Mouse (Mus musculus): ENCODE data around the gene Cmip. TPM values are rescaled to one million over a fixed set of nuclear protein-coding genes. Genes with fewer than 3 reads are reported as not detected.
A peak's percentile ranks its signal among the peaks of the same experiment; 100 is the strongest.

The Cmip gene
- polyA plus RNA-seq, 1 experiment from 2014 or later: 193 TPM

- Histone ChIP-seq H3K9ac (replicated peaks) (no peak overlapping the region), H3K27ac (replicated peaks) (no peak overlapping the region), H3K9me3 (replicated peaks) (no peaks in the 10 kb centered on the region), H3K4me1 (no peaks in the 10 kb centered on the region), H3K4me2 (no peak overlapping the region), H3K36me3 (peaks cover 73% of the 10 kb centered on the region), H3K27me3 (replicated peaks) (no peaks in the 10 kb centered on the region), H3K4me3 (replicated peaks) (no peak overlapping the region)
- no peak for ATAC-seq (ENCODE audit: low FRiP score)
- 90% methylated on average over 5 of the region's 5 CpGs for WGBS
Observed at GRCm38 (mm10) chr8:117437616-117438015, 180.8 kb downstream of the Cmip start.

GRCm38 (mm10) chr8:117440317-117440716, 183.5 kb downstream of the Cmip start:
- ATAC-seq (ENCODE audit: low FRiP score): no peak
- Histone ChIP-seq H3K36me3 (peaks cover 57% of the 10 kb centered on the region), H3K27me3 (replicated peaks) (no peaks in the 10 kb centered on the region), H3K4me2 (no peak overlapping the region), H3K27ac (replicated peaks) (no peak overlapping the region), H3K4me1 (peaks cover 8% of the 10 kb centered on the region), H3K9ac (replicated peaks) (no peak overlapping the region), H3K9me3 (replicated peaks) (no peaks in the 10 kb centered on the region), H3K4me3 (replicated peaks) (no peak overlapping the region)
- 89% methylated on average over 14 of the region's 14 CpGs for WGBS

- Histone ChIP-seq H3K4me2 (no peak overlapping the region), H3K36me3 (peaks cover 57% of the 10 kb centered on the region), H3K9ac (replicated peaks) (no peak overlapping the region), H3K27me3 (replicated peaks) (no peaks in the 10 kb centered on the region), H3K4me3 (replicated peaks) (no peak overlapping the region), H3K4me1 (peaks cover 13% of the 10 kb centered on the region), H3K9me3 (replicated peaks) (no peaks in the 10 kb centered on the region), H3K27ac (replicated peaks) (no peak overlapping the region)
- no peak for ATAC-seq (ENCODE audit: low FRiP score)
- WGBS: 90% methylated on average over 6 of the region's 6 CpGs
Observed at GRCm38 (mm10) chr8:117440759-117441158, 183.9 kb downstream of the Cmip start.

- 21% methylated on average over 5 of the region's 5 CpGs for WGBS
- Histone ChIP-seq H3K27me3 (replicated peaks) (no peaks in the 10 kb centered on the region), H3K9ac (replicated peaks) (no peak overlapping the region), H3K4me2 (no peak overlapping the region), H3K27ac (replicated peaks) (peak overlapping the region; percentile 69), H3K4me1 (peaks cover 33% of the 10 kb centered on the region), H3K4me3 (replicated peaks) (no peak overlapping the region), H3K9me3 (replicated peaks) (no peaks in the 10 kb centered on the region), H3K36me3 (peaks cover 51% of the 10 kb centered on the region)
- peak; percentile 69 for ATAC-seq (ENCODE audit: low FRiP score)
Observed at GRCm38 (mm10) chr8:117445507-117445906, 188.6 kb downstream of the Cmip start.

- no peak overlapping the region for H3K9ac ChIP-seq (replicated peaks)
- peaks cover 48% of the 10 kb centered on the region for H3K36me3 ChIP-seq
- no peak overlapping the region for H3K4me3 ChIP-seq (replicated peaks)
- H3K4me1 ChIP-seq: peaks cover 41% of the 10 kb centered on the region
- no peak overlapping the region for H3K4me2 ChIP-seq
- WGBS: 22% methylated on average over 15 of the region's 15 CpGs
- peak overlapping the region; percentile 69 for H3K27ac ChIP-seq (replicated peaks)
- peak; percentile 42 for ATAC-seq (ENCODE audit: low FRiP score)
- no peaks in the 10 kb centered on the region for H3K27me3 ChIP-seq (replicated peaks)
- no peaks in the 10 kb centered on the region for H3K9me3 ChIP-seq (replicated peaks)
Observed at GRCm38 (mm10) chr8:117446344-117446997, 189.6 kb downstream of the Cmip start.

- Histone ChIP-seq H3K9me3 (replicated peaks) (no peaks in the 10 kb centered on the region), H3K4me3 (replicated peaks) (no peak overlapping the region), H3K4me2 (no peak overlapping the region), H3K27me3 (replicated peaks) (no peaks in the 10 kb centered on the region), H3K36me3 (peaks cover 76% of the 10 kb centered on the region), H3K9ac (replicated peaks) (no peak overlapping the region), H3K27ac (replicated peaks) (peak overlapping the region; percentile 54), H3K4me1 (peaks cover 32% of the 10 kb centered on the region)
- peak; percentile 29; the same call in 1 of the 2 replicates for ATAC-seq (ENCODE audit: low FRiP score)
- 44% methylated on average over 9 of the region's 9 CpGs for WGBS
Observed at GRCm38 (mm10) chr8:117451072-117451471, 194.2 kb downstream of the Cmip start.

GRCm38 (mm10) chr8:117453974-117454373, 197.1 kb downstream of the Cmip start:
- Histone ChIP-seq H3K4me1 (peaks cover 24% of the 10 kb centered on the region), H3K27ac (replicated peaks) (no peak overlapping the region), H3K9ac (replicated peaks) (no peak overlapping the region), H3K36me3 (peaks cover 74% of the 10 kb centered on the region), H3K4me2 (no peak overlapping the region), H3K27me3 (replicated peaks) (no peaks in the 10 kb centered on the region), H3K4me3 (replicated peaks) (no peak overlapping the region), H3K9me3 (replicated peaks) (no peaks in the 10 kb centered on the region)
- 75% methylated on average over 6 of the region's 6 CpGs for WGBS
- no peak for ATAC-seq (ENCODE audit: low FRiP score)

GRCm38 (mm10) chr8:117454516-117455116, 197.8 kb downstream of the Cmip start:
- WGBS: 94% methylated on average over 14 of the region's 14 CpGs
- Histone ChIP-seq H3K9ac (replicated peaks) (no peak overlapping the region), H3K9me3 (replicated peaks) (no peaks in the 10 kb centered on the region), H3K27ac (replicated peaks) (no peak overlapping the region), H3K4me2 (no peak overlapping the region), H3K4me3 (replicated peaks) (no peak overlapping the region), H3K4me1 (peaks cover 23% of the 10 kb centered on the region), H3K27me3 (replicated peaks) (no peaks in the 10 kb centered on the region), H3K36me3 (peaks cover 71% of the 10 kb centered on the region)
- ATAC-seq (ENCODE audit: low FRiP score): no peak

GRCm38 (mm10) chr8:117455701-117456100, 198.8 kb downstream of the Cmip start:
- ATAC-seq (ENCODE audit: low FRiP score): no peak
- Histone ChIP-seq H3K9ac (replicated peaks) (no peak overlapping the region), H3K4me1 (peaks cover 12% of the 10 kb centered on the region), H3K9me3 (replicated peaks) (no peaks in the 10 kb centered on the region), H3K27me3 (replicated peaks) (no peaks in the 10 kb centered on the region), H3K27ac (replicated peaks) (no peak overlapping the region), H3K36me3 (peaks cover 67% of the 10 kb centered on the region), H3K4me3 (replicated peaks) (no peak overlapping the region), H3K4me2 (no peak overlapping the region)
- WGBS: 92% methylated on average over 6 of the region's 6 CpGs

- H3K4me2 ChIP-seq: no peak overlapping the region
- no peak overlapping the region for H3K9ac ChIP-seq (replicated peaks)
- 71% methylated on average over 4 of the region's 5 CpGs for WGBS
- H3K4me1 ChIP-seq: peaks cover 11% of the 10 kb centered on the region; the same call in 1 of the 2 replicates
- H3K36me3 ChIP-seq: peaks cover 60% of the 10 kb centered on the region
- no peak overlapping the region for H3K27ac ChIP-seq (replicated peaks)
- H3K4me3 ChIP-seq (replicated peaks): no peak overlapping the region
- H3K9me3 ChIP-seq (replicated peaks): no peaks in the 10 kb centered on the region
- H3K27me3 ChIP-seq (replicated peaks): no peaks in the 10 kb centered on the region
- no peak for ATAC-seq (ENCODE audit: low FRiP score)
Observed at GRCm38 (mm10) chr8:117458440-117458839, 201.6 kb downstream of the Cmip start.

- ATAC-seq (ENCODE audit: low FRiP score): no peak
- Histone ChIP-seq H3K9ac (replicated peaks) (no peak overlapping the region), H3K4me1 (0 out of 2 replicates have a peak, but pooled peaks cover 12% of the 10 kb centered on the region), H3K27ac (replicated peaks) (peak overlapping the region; percentile 41), H3K36me3 (peaks cover 19% of the 10 kb centered on the region), H3K4me3 (replicated peaks) (no peak overlapping the region), H3K9me3 (replicated peaks) (no peaks in the 10 kb centered on the region), H3K27me3 (replicated peaks) (no peaks in the 10 kb centered on the region), H3K4me2 (no peak overlapping the region)
- 51% methylated on average over 11 of the region's 11 CpGs for WGBS
Observed at GRCm38 (mm10) chr8:117462701-117463284, 205.9 kb downstream of the Cmip start.

GRCm38 (mm10) chr8:117464525-117464924, 207.7 kb downstream of the Cmip start:
- no peaks in the 10 kb centered on the region for H3K27me3 ChIP-seq (replicated peaks)
- H3K9ac ChIP-seq (replicated peaks): no peak overlapping the region
- no peak for ATAC-seq (ENCODE audit: low FRiP score)
- WGBS: 92% methylated on average over 6 of the region's 6 CpGs
- H3K9me3 ChIP-seq (replicated peaks): no peaks in the 10 kb centered on the region
- no peak overlapping the region for H3K4me2 ChIP-seq
- H3K36me3 ChIP-seq: peaks cover 10% of the 10 kb centered on the region
- no peak overlapping the region for H3K4me3 ChIP-seq (replicated peaks)
- no peak overlapping the region for H3K27ac ChIP-seq (replicated peaks)
- H3K4me1 ChIP-seq: peaks cover 13% of the 10 kb centered on the region

All from neural tube, embryonic 15.5 days (tissue).